Mouse (Mus musculus): Measurements from ENCODE around the gene Anapc15.
"Not testable (repeated sequence)": the region's sequence is repeated elsewhere in the genome, so short reads cannot be mapped to it uniquely, and the experiment has no call there.

The Anapc15 gene

DNA sequence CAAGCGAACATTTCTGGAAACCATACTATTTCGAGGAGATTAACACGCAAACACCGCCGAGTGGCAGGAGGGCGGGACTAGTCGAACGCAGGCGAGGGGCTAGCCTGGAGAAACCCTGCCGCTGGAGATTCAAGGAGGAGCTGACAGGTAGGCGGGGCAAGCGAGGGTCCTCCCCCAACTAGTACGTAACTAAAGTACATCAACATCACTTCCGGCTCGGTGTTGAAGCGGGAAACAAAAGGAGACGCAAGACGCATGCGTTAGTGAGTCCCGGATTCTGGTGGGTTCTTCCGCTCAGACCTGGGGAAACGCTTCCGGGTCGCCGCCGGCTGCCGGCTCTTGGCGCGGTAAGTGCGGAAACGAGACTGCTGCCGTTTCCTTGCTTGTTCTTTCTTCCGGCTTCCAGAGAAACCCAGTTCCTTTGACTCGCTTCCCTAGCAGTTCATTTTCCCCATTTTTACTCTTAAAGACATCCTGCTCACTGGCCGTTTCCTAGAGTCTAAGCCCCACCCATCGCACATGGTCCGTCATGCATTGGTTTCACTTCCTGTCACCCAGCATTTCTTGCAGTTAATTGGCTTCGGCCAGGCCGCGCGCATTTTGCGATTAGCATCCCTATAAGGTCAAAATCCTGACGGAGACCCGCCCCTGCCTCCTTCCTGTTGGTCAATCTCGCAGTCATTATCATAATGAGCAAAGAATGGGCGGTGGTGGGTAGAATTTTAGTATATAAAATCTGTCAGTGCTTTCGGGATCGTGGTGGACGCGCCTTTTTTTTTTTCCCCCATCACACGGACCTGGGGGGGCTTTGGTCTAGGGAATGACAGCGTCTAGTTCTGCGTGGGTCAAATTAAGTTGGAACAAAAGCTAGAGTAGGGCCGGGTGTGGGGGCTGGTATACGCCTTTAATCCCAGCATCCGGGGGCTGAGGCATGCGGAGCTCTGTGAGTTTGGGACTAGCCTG is 32.9 kb downstream of the Anapc15 start:
- DNase-seq (ENCODE audit: low spot score): peak; percentile 99

GRCm38 (mm10) chr7:101900331-101901097 is 37.0 kb downstream of the Anapc15 start:
- DNase-seq (ENCODE audit: low spot score): no peak

DNA sequence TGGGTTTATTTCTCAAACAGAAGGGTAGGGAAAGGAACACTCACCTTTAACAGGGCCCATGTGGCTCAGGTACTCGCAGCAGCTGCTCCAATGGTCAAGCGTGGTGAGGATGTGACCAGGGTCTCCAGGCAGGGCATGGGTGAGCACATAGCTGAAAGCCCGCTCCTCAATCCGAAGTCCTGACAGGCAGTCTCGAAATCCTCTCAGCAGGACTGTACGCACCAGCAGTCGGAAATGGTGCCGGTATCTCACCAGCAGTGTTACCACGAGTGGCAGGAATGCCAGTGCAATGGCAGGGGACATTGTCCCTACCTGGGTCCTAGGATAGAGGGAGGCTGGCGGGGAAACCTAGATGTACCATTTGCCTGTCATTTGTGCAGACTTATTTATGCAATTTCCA is 38.5 kb downstream of the Anapc15 start:
- DNase-seq (ENCODE audit: low spot score): no peak

GRCm38 (mm10) chr7:101902846-101903245 is 39.3 kb downstream of the Anapc15 start:
- DNase-seq (ENCODE audit: low spot score): no peak

DNA sequence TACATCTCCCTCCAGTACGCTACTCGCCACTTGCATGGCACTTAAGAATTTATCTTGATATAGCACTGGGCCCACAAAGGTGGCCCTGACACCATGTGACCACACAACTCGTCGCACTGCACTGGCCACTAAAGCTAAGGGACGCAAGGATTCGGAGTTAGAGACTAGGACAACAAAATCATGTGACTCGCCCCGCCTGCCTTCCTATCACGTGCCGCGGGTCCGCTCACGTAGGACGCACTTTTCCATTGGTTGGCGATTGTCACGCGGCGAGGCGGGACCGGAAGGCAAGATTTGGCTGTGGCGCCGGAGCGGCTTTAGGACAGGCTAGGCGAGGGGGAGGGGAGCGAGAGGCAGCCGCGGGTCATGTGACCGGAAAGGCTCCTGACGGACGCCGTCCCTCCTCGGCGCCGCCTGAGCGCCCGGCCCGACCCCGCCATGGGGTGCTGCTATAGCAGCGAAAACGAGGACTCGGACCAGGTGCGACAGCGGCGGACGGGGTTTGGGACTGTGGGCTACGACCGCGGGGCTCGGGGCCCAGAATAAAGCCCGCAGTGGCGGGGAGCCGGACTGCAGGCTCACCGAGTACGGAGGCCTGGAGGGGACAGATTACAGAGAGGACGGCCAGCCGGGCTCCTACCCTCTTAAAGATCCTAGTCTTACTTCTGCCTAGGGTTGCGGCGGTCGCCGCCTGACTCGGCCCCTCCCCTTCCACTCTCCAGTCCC is 42.2 kb downstream of the Anapc15 start, which contains the start of gene Lamtor1:
TSS of gene Lamtor1 (plus strand) at position 344 of the 726 bp plus-strand sequence.
- DNase-seq (ENCODE audit: low spot score): peak; percentile 100

DNA sequence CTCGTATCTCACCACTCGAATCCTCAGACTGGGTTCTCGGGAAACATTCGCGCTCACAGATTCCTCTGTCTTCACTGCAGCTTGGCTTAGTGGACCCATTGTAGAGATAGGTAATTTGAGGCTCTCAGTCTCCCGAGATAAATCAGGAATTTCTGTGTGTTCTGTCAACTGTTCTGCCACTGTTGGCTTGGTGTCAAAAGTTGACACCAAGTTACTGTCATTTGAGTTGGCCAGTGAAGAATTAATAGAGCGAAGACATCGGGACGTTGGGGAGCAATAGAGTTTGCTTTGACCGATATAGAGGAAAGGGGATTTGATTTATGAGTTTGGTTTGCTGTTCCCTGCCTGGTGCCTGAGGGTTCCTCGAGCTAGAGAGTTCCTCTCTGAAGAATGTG is 42.8 kb downstream of the Anapc15 start, which contains the start of gene Tomt:
TSS of gene Tomt (minus strand) at position 73 of the 395 bp plus-strand sequence.
- no peak for DNase-seq (ENCODE audit: low spot score)

DNA sequence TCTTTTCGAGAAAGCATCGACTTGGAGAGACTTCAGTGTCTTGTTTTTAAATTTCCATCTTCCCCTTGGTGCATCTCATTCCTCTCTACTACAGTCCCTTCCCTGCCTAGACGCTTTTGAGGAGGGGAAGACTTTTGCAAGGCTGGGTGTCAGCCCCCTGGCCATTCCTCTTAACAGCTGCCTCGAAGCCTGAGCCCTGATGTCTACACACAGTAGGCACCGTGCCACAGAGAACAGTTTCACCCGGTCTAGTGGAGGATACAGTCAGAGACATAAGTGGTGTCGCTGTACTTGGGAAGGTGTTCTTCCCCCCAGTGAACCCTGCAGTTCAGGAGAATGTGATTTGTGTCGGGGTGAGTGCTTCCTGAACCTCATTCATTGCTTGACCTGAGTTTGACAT is 43.2 kb downstream of the Anapc15 start:
- no peak for DNase-seq (ENCODE audit: low spot score)

- DNase-seq (ENCODE audit: low spot score): peak; percentile 34
Observed at GRCm38 (mm10) chr7:101908367-101908766, 44.9 kb downstream of the Anapc15 start.

DNA sequence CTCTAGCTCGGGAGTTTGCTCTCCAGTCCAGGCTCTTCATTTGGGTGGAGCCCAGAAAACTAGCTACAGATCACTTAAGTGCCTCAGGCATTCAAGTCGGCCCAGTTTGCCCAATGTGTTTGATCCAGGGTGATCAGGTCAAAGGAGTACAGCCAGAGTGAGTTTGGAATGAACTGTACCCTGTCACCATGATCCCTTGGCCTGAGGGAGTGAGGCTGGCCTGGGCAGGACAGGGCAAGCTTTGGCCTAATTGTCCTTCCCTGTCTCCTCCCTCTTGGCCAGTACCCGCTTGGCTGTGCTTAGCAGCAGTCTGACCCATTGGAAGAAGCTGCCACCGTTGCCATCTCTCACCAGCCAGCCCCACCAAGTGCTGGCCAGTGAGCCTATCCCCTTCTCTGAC is 46.6 kb downstream of the Anapc15 start:
- no peak for DNase-seq (ENCODE audit: low spot score)

- no peak for DNase-seq (ENCODE audit: low spot score)
Observed at GRCm38 (mm10) chr7:101911982-101912381, 48.5 kb downstream of the Anapc15 start.

DNA sequence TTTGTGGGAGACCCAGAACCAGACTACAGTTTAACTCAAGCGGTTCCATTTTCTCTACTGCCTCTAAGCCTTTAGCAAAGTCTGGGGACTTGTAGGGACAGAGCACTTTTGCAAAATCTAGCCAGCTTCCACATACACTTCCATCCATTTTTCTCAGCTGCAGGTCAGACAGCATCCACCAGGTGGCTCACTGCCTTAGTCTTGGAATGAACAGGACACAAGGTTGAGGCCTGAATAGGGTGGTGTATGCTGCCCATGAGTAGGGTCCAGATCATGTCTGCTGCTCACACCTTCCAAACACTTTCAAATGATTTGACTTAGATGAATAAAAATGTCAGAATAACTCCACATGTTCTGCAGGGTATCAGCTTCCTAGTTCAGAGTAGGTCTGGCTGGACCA is 54.6 kb downstream of the Anapc15 start:
- peak; percentile 63 for DNase-seq (ENCODE audit: low spot score)

GRCm38 (mm10) chr7:101925892-101926291 is 62.4 kb downstream of the Anapc15 start:
- DNase-seq (ENCODE audit: low spot score): not testable (repeated sequence)

DNA sequence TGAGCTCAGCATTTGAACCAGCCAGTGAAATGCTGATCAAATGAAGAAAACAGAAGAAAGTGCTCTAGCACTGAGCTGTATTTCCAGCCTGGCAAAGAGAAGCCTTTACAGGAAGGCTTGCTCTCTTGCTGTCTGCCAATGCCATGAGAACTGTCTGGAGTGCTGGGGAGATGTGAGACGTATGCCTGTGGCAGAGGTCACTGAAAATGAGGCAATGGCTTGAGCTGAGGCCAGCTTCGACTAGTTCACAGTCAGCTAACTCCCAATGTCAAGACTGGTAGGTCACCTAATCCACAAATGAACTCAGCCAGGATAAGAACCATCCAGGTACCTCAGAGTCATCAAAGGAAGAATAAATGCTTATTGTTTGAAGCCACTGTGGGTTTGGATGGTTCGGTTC is 64.6 kb downstream of the Anapc15 start:
- DNase-seq (ENCODE audit: low spot score): no peak

GRCm38 (mm10) chr7:101932551-101932950 is 69.0 kb downstream of the Anapc15 start:
- no peak for DNase-seq (ENCODE audit: low spot score)

DNA sequence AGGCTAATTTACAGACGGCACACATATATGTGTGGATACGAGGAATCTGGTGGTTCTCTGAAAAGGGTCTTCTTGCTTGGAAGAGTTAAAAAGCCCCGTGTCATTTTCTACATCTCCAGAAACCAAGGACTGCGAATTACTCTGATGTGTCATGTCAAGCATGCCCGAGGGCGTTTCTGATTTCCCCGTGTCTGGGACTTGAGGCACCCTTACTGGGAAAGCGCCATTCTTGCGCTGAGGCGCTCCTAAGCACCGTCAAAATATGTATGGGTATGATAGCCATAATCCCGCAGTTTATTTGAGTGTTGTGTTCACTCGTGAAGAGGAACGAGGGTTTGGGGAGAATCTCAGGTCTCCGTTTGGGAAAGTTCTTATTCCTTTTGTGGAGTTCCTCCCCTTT is 69.8 kb downstream of the Anapc15 start:
- DNase-seq (ENCODE audit: low spot score): peak; percentile 14

- peak; percentile 99 for DNase-seq (ENCODE audit: low spot score)
Observed at GRCm38 (mm10) chr7:101933751-101934240, 70.3 kb downstream of the Anapc15 start, which contains the start of the genes Lrrc51 and Numa1. Gene Lrrc51, minus strand, starts transcription at chr7:101933895. Gene Numa1, plus strand, starts transcription at chr7:101934111.

- no peak for DNase-seq (ENCODE audit: low spot score)
Observed at GRCm38 (mm10) chr7:101935957-101936356, 72.4 kb downstream of the Anapc15 start.

GRCm38 (mm10) chr7:101936996-101937395 is 73.5 kb downstream of the Anapc15 start:
- DNase-seq (ENCODE audit: low spot score): no peak

GRCm38 (mm10) chr7:101937569-101937968 is 74.1 kb downstream of the Anapc15 start:
- DNase-seq (ENCODE audit: low spot score): no peak

GRCm38 (mm10) chr7:101938348-101938747 is 74.8 kb downstream of the Anapc15 start:
- no peak for DNase-seq (ENCODE audit: low spot score)

DNA sequence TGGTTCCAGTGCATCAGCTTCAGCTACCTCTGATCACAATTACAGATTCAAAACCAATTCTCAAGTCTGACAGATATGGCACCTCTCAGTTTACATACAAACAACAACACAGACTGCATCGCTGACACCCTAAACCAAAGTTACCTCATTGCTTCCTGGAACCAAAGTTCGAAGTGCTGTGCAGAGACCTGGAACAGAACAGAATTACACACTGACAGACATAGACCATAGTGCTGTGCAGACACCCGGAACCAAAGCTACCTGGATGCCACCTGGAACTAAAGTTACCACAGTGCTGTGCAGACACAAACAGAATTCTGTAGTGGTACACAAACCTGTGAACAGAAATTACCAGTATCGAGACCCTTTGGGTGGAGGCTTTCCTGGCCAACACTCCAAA is 76.2 kb downstream of the Anapc15 start:
- DNase-seq (ENCODE audit: low spot score): no peak

DNA sequence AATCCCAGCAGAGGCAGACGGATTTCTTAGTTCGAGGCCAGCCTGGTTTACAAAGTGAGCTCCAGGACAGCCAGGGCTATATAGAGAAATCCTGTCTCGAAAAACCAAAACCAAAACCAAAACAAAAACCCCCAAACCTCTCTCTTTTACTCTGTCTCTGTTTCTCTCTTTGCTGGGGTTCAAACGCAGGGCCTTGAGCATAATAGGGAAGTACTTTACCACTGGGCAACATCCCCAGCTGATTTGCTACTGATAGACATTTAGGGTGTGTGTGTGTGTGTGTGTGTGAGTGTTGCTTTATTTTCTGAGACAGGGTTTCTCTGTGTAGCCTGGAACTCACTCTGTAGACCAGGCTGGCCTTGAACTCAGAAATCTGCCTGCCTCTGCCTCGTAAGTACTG is 85.5 kb downstream of the Anapc15 start:
- DNase-seq (ENCODE audit: low spot score): not testable (repeated sequence)

All from lung, postnatal 25 days (tissue).